Mouse (Mus musculus): ENCODE measurements around the gene Bri3.

- no peak for TF ChIP-seq CTCF (IDR thresholded peaks at IDR 0.05)
- TF ChIP-seq POLR2A (IDR thresholded peaks at IDR 0.05; ENCODE audit: insufficient read depth, low read depth, low read length): no peak
- no peak for TF ChIP-seq EP300 (IDR thresholded peaks at IDR 0.05; ENCODE audit: insufficient read depth, low read depth, low read length)
Measured at GRCm38 (mm10) chr5:144312183-144312582, 67.9 kb downstream of the Bri3 start.
